Mouse (Mus musculus) thymus, adult 2 months (tissue): ENCODE results near the gene Abraxas1. TPM values are rescaled to one million over a fixed set of nuclear protein-coding genes. Genes with fewer than 3 reads are reported as not detected.

Experiments
- DNase-seq: peaks from one replicate; pipeline ENCODE4 v3.0.0; 2021
- H3K27ac ChIP-seq: fragments of 200-500 bp; 2 replicates; pipeline ENCODE4 v1.5.1; 2012; ENCODE audit warnings: low read length, control low read depth; ENCODE audit not compliant: control insufficient read depth, insufficient read depth
- H3K27me3 ChIP-seq: fragments of 200-500 bp; 2 replicates; pipeline ENCODE4 v1.6.1; 2012; ENCODE audit warnings: mild to moderate bottlenecking, low read length, moderate library complexity, mixed read lengths; ENCODE audit not compliant: control insufficient read depth, insufficient read depth
- H3K36me3 ChIP-seq: fragments of 200-500 bp; 2 replicates; pipeline ENCODE4 v1.6.1; 2012; ENCODE audit warnings: mild to moderate bottlenecking, low read length, moderate library complexity; ENCODE audit not compliant: control insufficient read depth, insufficient read depth
- H3K4me1 ChIP-seq: fragments of 200-500 bp; replicated peaks from 2 replicates; pipeline ENCODE4 v1.6.1; 2012; ENCODE audit warnings: low read length; ENCODE audit not compliant: control insufficient read depth, insufficient read depth
- H3K4me3 ChIP-seq: fragments of 200-500 bp; 2 replicates; pipeline ENCODE4 v1.5.1; 2012; ENCODE audit warnings: mild to moderate bottlenecking, low read length, control low read depth, moderate library complexity; ENCODE audit not compliant: control insufficient read depth, insufficient read depth
- CTCF ChIP-seq: fragments of 200-500 bp; IDR thresholded peaks from 2 replicates; pipeline ENCODE4 v1.5.1; 2012; ENCODE audit warnings: mild to moderate bottlenecking, control low read depth, low read length, moderate library complexity, borderline replicate concordance; ENCODE audit not compliant: control insufficient read depth, poor library complexity, insufficient read depth; ENCODE audit errors: extremely low read depth
- POLR2A ChIP-seq: fragments of 200-500 bp; IDR thresholded peaks from 2 replicates; pipeline ENCODE4 v1.6.1; 2012; ENCODE audit warnings: mild to moderate bottlenecking, low read length, control low read depth, moderate library complexity; ENCODE audit not compliant: control insufficient read depth, poor library complexity, insufficient read depth; ENCODE audit errors: extremely low read depth
- WGBS: fragments of 180-500 bp; shearing (Covaris S2); methylation state at CpG from one replicate; pipeline ENCODE4 v1.1.7; 2018; 5-methylcytosine and 5-hydroxymethylcytosine counted together
- polyA plus RNA-seq: library from polyadenylated mRNA; depleted of rRNA; stranded (reverse); fragments of >200 nt; gene quantifications from 2 replicates; pipeline ENCODE4 v1.2.3, GENCODE M21; 2012; rRNA removed

Abraxas1 gene
- polyA plus RNA-seq, 1 experiment, result 7.9 TPM

GRCm38 (mm10) chr5:100771575-100771974 lies 49.2 kb downstream of the Abraxas1 start:
- Histone ChIP-seq H3K27me3 (no peaks in the 10 kb centered on the region), H3K4me1 (no peaks in the 10 kb centered on the region), H3K36me3 (peaks cover 52% of the 10 kb centered on the region), H3K27ac (no peak overlapping the region), H3K4me3 (no peak overlapping the region)
- DNase-seq, result no peak
- whole genome bisulfite sequencing, result 97% methylated on average over 4 of the region's 4 CpGs
- TF ChIP-seq POLR2A (no peak), CTCF (no peak)

- H3K36me3 ChIP-seq, result peaks cover 47% of the 10 kb centered on the region
- H3K27me3 ChIP-seq, result no peaks in the 10 kb centered on the region
- no peak overlapping the region for H3K27ac ChIP-seq
- DNase-seq, result no peak
- 97% methylated on average over 7 of the region's 7 CpGs for WGBS
- H3K4me1 ChIP-seq, result no peaks in the 10 kb centered on the region
- H3K4me3 ChIP-seq, result no peak overlapping the region
- no peak for TF ChIP-seq POLR2A
- no peak for TF ChIP-seq CTCF
Observed at GRCm38 (mm10) chr5:100766026-100766425, 54.7 kb downstream of the Abraxas1 start.

- DNase-seq, result no peak
- H3K36me3 ChIP-seq, result peaks cover 23% of the 10 kb centered on the region
- H3K27ac ChIP-seq, result no peak overlapping the region
- H3K4me1 ChIP-seq, result no peaks in the 10 kb centered on the region
- no peaks in the 10 kb centered on the region for H3K27me3 ChIP-seq
- TF ChIP-seq POLR2A, result no peak
- no peak for TF ChIP-seq CTCF
- H3K4me3 ChIP-seq, result no peak overlapping the region
- 95% methylated on average over 7 of the region's 7 CpGs for WGBS
Observed at GRCm38 (mm10) chr5:100761736-100762135, 59.0 kb downstream of the Abraxas1 start.

GRCm38 (mm10) chr5:100760049-100760663 lies 60.6 kb downstream of the Abraxas1 start:
- 96% methylated on average over 10 of the region's 10 CpGs for WGBS
- no peak for DNase-seq
- Histone ChIP-seq H3K27me3 (no peaks in the 10 kb centered on the region), H3K27ac (no peak overlapping the region), H3K4me1 (no peaks in the 10 kb centered on the region), H3K4me3 (no peak overlapping the region), H3K36me3 (peaks cover 23% of the 10 kb centered on the region)
- no peak for TF ChIP-seq POLR2A
- no peak for TF ChIP-seq CTCF

- no peak for TF ChIP-seq POLR2A
- TF ChIP-seq CTCF, result no peak
- Histone ChIP-seq H3K36me3 (peaks cover 11% of the 10 kb centered on the region; the same call in 1 of the 2 replicates), H3K27me3 (no peaks in the 10 kb centered on the region), H3K4me3 (no peak overlapping the region), H3K4me1 (peaks cover 10% of the 10 kb centered on the region), H3K27ac (no peak overlapping the region)
- DNase-seq, result no peak
- WGBS, result 98% methylated on average over 5 of the region's 5 CpGs
Observed at GRCm38 (mm10) chr5:100758121-100758520, 62.6 kb downstream of the Abraxas1 start.

Other genes starting within 250 kb of the Abraxas1 start
- gene Plac8, start 248.7 kb downstream of the Abraxas1 start, polyA plus RNA-seq, result 118 and 153 TPM in 2 replicates
- 90.2 and 114 TPM in 2 replicates for gene Coq2, start 145.8 kb downstream of the Abraxas1 start, polyA plus RNA-seq
- gene Hpse, start 101.2 kb downstream of the Abraxas1 start, polyA plus RNA-seq, result 3.1 and 4.7 TPM in 2 replicates
- 13.7 and 15.6 TPM in 2 replicates for gene Helq, start 22.4 kb downstream of the Abraxas1 start, polyA plus RNA-seq
- gene Mrps18c, start 22.3 kb downstream of the Abraxas1 start, polyA plus RNA-seq, result 19.4 and 21.0 TPM in 2 replicates
- 1.6 and 1.9 TPM in 2 replicates for gene Gpat3, start 24.7 kb upstream of the Abraxas1 start, polyA plus RNA-seq